Mouse (Mus musculus) stomach, adult 2 months (tissue): ENCODE data around the gene Zmynd8. TPM values are rescaled to one million over a fixed set of nuclear protein-coding genes. Genes with fewer than 3 reads are reported as not detected.

Source experiments
- polyA plus RNA-seq: library from polyadenylated mRNA; depleted of rRNA; stranded (reverse); fragments of >200 nt; gene quantifications from 2 replicates; pipeline ENCODE4 v1.2.3, GENCODE M21; 2012; rRNA removed

The Zmynd8 gene
- polyA plus RNA-seq: 7.9 and 11.5 TPM in 2 replicates

DNA sequence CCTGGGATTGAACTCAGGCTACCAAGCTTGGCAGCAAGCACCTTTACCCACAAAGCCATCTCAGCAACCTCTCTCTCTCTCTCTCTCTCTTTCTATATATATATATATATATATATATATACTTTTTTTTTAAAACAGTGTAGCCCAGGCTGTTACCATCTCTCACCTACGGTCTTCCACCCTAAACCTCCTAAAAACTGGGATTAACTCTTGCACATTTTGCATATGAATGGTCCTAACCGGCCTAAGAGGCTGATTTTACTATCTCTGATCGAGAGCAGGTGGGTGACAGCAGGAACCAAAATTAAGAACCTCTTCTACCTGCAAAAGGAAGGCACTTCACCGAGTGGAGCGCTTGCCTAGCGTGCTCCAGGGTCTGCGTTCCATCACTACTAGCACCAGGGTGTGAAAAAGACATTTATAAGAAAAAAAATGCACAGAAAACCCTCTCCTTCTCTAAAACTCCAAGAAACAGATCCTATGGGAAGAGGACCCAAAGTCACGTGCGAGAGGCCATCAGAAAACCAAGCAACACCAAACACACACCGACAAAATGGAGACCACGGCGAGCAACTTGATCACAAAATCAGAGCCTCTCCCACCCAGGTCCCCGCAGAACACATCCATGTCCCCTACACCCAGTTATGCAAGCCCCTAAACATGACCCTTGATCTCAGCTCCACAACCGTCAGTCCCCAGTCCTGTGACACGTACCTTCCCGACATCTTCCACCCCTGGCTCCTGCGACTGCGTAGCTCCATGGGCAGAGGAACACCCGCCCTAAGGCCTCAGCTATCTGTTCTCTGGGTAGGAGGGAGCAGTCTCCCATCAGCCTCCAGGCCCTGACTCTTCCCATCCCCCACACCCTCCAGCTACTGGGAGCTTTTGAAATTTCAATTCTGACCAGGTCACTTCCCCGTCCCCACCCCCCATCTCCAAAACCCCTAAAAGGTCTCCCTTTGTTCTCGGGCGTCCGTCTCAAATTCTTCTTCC, at the start of gene Zmynd8:
Zmynd8 (minus strand) TSS at position 815 of the 993 bp plus-strand sequence.

Other genes starting within 250 kb of the Zmynd8 start
- gene Ncoa3, start 93.6 kb upstream of the Zmynd8 start, polyA plus RNA-seq: 14.1 and 15.8 TPM in 2 replicates